Mouse (Mus musculus) embryonic fibroblast, embryonic 13.5 days (primary cell): Measurements from ENCODE around the gene Sptb.

Experiments used
- CTCF ChIP-seq: IDR thresholded peaks from 2 replicates; pipeline ENCODE4 v1.5.1; 2011; ENCODE audit warnings: mild to moderate bottlenecking, control low read depth, low read length, moderate library complexity, borderline replicate concordance; ENCODE audit not compliant: insufficient read depth
- POLR2A ChIP-seq: IDR thresholded peaks from 2 replicates; pipeline ENCODE4 v1.6.1; 2011; ENCODE audit warnings: low read depth, mild to moderate bottlenecking, control low read depth, low read length, moderate library complexity

GRCm38 (mm10) chr12:76669956-76670530 lies 40.3 kb downstream of the Sptb start:
- TF ChIP-seq POLR2A (no peak), CTCF (no peak)
